Mouse (Mus musculus): ENCODE measurements at regions not wholly inside any gene's neighbourhood (a gene's known extent, or its start where the extent isn't known, plus 50 kb on each side); places are given as distances from the start of the nearest gene placed in this dataset.

DNA sequence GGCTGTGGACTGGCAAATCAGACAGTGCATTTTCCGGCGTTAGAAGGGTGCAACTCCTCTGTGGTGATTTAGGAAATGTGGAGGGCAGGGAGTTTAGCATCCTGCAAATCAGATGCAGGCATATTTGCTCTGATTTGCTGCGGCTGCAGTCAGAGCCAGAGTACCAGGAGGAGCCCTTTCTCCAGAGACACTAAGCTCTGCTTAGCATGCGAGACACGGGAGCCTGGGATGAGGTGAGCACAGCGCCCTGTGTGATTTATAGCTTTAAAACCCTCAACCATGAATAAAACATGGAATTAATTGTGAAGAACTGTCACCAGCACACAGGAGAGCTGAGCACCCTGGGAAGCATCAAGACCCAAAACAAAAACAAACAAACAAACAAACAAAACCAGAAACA is 229.1 kb upstream of the Sulf2 start:
- no peak for TF ChIP-seq EP300 (IDR thresholded peaks at IDR 0.05; ENCODE audit: low read depth)
- TF ChIP-seq CTCF (IDR thresholded peaks at IDR 0.05; ENCODE audit: low read depth): no peak

Measured in liver, postnatal 0 days (tissue).